Mouse (Mus musculus): ENCODE measurements at regions not wholly inside any gene's neighbourhood (a gene's known extent, or its start where the extent isn't known, plus 50 kb on each side); places are given as distances from the start of the nearest gene placed in this dataset.

DNA sequence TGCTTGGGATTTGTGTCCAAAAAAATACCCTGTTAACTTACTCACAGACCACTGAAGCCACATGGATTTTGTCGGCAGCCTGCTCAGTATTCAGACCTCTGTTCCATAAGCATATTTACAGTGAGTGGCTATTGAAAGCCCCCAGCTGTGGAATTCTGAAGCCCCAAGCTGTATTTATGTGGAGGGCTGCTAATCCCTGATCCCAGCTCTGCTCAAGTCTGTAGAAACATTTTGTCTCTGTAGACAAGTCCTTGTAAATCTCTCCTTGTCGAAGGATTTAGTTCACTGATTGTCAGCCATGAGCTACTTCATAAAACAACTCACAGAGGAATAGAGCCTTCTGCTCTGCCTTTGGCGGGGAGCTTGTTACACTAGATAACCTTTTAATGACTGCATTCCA, 207.8 kb upstream of the Rag2 start:
- H3K27ac ChIP-seq (ENCODE audit: control insufficient read depth, insufficient read depth, low read depth, low read length, poor library complexity) = no peak overlapping the region
- TF ChIP-seq CTCF (IDR thresholded peaks at IDR 0.05; ENCODE audit: control insufficient read depth, insufficient read depth, low read length) (no peak), POLR2A (IDR thresholded peaks at IDR 0.05; ENCODE audit: borderline replicate concordance, control insufficient read depth, low read depth, low read length) (no peak)
- 76% methylated on average over 3 of the region's 3 CpGs for WGBS
- no peaks in the 10 kb centered on the region; the same call in 1 of the 2 replicates for H3K4me1 ChIP-seq (ENCODE audit: control insufficient read depth, insufficient read depth, low read length)
- H3K4me3 ChIP-seq (replicated peaks; ENCODE audit: control insufficient read depth, low read depth, low read length) = no peak overlapping the region

DNA sequence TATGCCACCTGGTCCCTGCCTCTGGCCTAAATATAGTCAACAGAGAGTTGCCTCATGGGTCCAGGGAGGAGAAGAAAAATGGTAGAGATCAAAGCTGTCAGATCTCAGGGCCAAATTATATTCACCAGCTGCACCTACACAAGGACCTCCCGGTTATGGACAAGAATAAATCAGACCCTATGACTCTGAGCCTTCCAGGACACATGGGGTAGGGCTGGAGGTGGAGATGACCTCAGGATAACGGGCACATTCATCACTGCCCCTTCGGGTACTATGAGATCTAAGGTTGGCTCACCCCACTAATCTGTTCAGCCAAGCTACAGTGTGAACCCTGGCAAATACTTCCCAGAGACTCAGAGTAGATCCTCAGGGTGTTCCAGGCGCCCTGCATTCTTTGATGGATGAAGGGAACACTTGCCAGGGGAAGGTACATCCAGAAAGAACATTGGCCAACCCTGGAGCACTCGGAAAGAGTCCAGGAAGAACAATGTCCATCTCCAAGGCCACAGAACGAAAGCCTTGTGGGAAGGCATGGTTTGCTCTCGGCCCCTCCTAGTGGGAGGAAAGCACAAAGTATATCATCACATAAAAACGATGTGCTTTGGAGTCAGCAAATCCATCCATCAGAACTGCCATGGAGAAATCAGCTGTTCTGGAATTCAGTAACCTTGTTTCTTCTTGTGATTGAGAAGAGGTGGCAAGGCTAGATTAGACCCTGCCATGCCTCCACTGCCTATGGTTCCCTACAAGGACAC, 191.2 kb upstream of the Rag2 start:
- Histone ChIP-seq H3K4me1 (ENCODE audit: control insufficient read depth, insufficient read depth, low read length) (no peaks in the 10 kb centered on the region), H3K4me3 (replicated peaks; ENCODE audit: control insufficient read depth, low read depth, low read length) (no peak overlapping the region), H3K27ac (ENCODE audit: control insufficient read depth, insufficient read depth, low read depth, low read length, poor library complexity) (no peak overlapping the region)
- 68% methylated on average over 8 of the region's 8 CpGs for WGBS
- TF ChIP-seq POLR2A (IDR thresholded peaks at IDR 0.05; ENCODE audit: borderline replicate concordance, control insufficient read depth, low read depth, low read length) = no peak
- TF ChIP-seq CTCF (IDR thresholded peaks at IDR 0.05; ENCODE audit: control insufficient read depth, insufficient read depth, low read length) = no peak

DNA sequence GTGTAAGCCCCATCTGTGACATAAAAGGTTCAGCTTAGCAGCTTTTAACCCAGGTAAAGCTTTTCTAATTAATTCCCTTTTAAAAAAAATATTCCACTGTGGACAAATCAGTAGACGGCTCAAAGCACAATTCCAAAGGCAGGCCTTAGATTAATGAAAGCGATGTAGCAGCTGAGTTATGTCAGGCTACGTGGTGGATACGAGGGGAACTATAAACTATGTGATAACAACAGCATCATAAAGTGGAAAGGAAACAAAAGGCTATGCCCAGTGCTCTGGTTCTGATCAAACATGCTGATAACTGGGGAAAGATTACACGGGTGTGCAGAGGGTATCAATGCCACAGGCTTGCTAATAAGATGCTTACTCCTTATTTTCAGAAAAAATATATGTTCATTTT, 184.3 kb upstream of the Rag2 start:
- H3K4me3 ChIP-seq (replicated peaks; ENCODE audit: control insufficient read depth, low read depth, low read length) = no peak overlapping the region
- no peak for TF ChIP-seq POLR2A (IDR thresholded peaks at IDR 0.05; ENCODE audit: borderline replicate concordance, control insufficient read depth, low read depth, low read length)
- 57% methylated on average over 5 of the region's 5 CpGs for WGBS

DNA sequence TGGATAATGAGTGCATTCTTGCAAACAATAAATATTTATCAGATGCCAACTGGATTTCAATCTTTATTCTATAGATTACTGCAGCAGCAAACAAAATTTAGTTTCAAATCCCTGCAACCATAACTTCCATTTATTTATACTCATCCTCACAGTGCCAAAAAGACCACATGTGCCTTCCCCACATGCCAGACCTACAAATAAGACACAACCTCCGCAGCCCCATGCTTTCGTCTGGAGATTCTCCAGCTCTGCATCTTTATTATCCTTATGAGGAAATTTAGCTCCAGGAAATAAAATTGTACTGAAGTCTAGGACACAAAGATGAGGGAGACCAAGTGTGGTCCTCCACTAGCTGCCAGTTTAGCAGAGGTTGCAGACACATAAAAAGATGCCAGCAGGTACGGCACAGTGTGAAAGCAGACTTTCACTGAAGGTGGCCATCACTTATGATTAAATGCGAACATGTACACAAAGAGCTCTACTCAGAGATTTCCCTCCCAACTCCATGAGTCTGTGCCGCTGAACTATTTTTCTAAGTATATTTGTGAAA, 183.4 kb upstream of the Rag2 start:
- Histone ChIP-seq H3K4me3 (replicated peaks; ENCODE audit: control insufficient read depth, low read depth, low read length) (no peak overlapping the region), H3K27ac (ENCODE audit: control insufficient read depth, insufficient read depth, low read depth, low read length, poor library complexity) (no peak overlapping the region), H3K4me1 (ENCODE audit: control insufficient read depth, insufficient read depth, low read length) (no peaks in the 10 kb centered on the region)
- TF ChIP-seq POLR2A (IDR thresholded peaks at IDR 0.05; ENCODE audit: borderline replicate concordance, control insufficient read depth, low read depth, low read length) (no peak), CTCF (IDR thresholded peaks at IDR 0.05; ENCODE audit: control insufficient read depth, insufficient read depth, low read length) (no peak)
- WGBS = 84% methylated on average over 5 of the region's 5 CpGs

More for the DNA sequence above, 184.3 kb upstream of the Rag2 start:
- no peaks in the 10 kb centered on the region for H3K4me1 ChIP-seq (ENCODE audit: control insufficient read depth, insufficient read depth, low read length)
- H3K27ac ChIP-seq (ENCODE audit: control insufficient read depth, insufficient read depth, low read depth, low read length, poor library complexity) = no peak overlapping the region

DNA sequence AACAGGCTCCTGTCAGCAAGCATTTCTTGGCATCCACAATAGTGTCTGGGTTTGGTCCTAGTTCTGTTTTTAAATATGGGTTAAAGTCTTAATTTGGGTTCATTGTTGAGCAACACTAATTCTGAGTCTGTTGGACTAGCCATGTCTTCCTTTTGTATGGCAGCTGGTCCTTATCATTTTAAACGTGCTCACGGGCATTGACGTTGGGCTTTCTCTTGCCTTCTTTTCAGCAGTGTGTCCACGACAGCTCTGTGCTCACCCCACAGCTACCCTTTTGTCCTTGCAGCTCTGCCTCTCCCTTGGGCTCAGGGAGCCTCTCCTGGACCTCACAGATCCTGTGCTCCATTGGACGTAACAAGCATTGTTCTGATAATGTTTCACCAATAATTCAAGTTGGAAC, 168.9 kb upstream of the Rag2 start:
- 82% methylated on average over 5 of the region's 5 CpGs for WGBS
- H3K4me1 ChIP-seq (ENCODE audit: control insufficient read depth, insufficient read depth, low read length) = no peaks in the 10 kb centered on the region
- no peak overlapping the region for H3K27ac ChIP-seq (ENCODE audit: control insufficient read depth, insufficient read depth, low read depth, low read length, poor library complexity)
- no peak overlapping the region for H3K4me3 ChIP-seq (replicated peaks; ENCODE audit: control insufficient read depth, low read depth, low read length)
- TF ChIP-seq CTCF (IDR thresholded peaks at IDR 0.05; ENCODE audit: control insufficient read depth, insufficient read depth, low read length) (no peak), POLR2A (IDR thresholded peaks at IDR 0.05; ENCODE audit: borderline replicate concordance, control insufficient read depth, low read depth, low read length) (no peak)

DNA sequence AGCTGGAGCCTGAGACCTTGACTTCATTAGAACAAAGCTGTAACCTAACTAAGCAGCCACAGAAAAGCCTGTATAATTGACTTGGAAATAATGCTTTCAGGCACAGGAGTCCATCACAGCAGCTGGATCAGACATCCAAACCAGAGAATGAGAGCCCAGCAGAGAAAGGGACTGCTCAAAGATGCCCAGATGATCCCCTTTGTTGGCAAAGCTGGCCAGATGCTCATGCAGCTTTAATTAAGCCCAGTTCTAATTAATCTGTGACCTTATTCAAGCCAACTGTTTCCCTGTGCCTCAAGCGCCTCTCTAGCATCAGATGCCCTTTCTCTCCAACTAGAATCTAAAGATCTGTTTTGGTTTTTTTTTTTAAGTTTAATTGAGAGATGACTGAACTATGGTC, 165.6 kb upstream of the Rag2 start:
- WGBS = 79% methylated on average over 1 of the region's 1 CpGs
- no peaks in the 10 kb centered on the region for H3K4me1 ChIP-seq (ENCODE audit: control insufficient read depth, insufficient read depth, low read length)
- no peak overlapping the region for H3K27ac ChIP-seq (ENCODE audit: control insufficient read depth, insufficient read depth, low read depth, low read length, poor library complexity)
- TF ChIP-seq CTCF (IDR thresholded peaks at IDR 0.05; ENCODE audit: control insufficient read depth, insufficient read depth, low read length) = no peak
- no peak for TF ChIP-seq POLR2A (IDR thresholded peaks at IDR 0.05; ENCODE audit: borderline replicate concordance, control insufficient read depth, low read depth, low read length)
- no peak overlapping the region for H3K4me3 ChIP-seq (replicated peaks; ENCODE audit: control insufficient read depth, low read depth, low read length)

DNA sequence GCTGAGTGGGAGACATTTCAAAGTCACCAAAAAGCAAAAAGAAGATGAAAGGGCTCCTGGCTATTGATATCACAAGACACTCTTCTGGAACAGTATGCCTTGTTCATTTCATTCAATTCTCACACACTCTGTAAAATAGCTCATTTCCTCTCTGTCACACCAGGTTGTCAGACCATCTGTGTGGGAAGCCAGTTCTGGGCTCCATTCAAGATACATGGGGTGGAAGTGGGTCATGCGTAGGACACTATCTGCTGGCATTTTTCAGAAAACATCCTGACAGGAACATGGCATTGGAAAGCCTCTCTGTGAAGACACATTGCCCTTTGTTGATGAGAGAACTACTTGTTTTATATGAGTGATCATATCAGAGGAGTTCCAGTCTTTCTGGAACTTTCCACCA, 162.1 kb upstream of the Rag2 start:
- 83% methylated on average over 1 of the region's 1 CpGs for WGBS
- no peak overlapping the region for H3K27ac ChIP-seq (ENCODE audit: control insufficient read depth, insufficient read depth, low read depth, low read length, poor library complexity)
- H3K4me3 ChIP-seq (replicated peaks; ENCODE audit: control insufficient read depth, low read depth, low read length) = no peak overlapping the region
- H3K4me1 ChIP-seq (ENCODE audit: control insufficient read depth, insufficient read depth, low read length) = no peaks in the 10 kb centered on the region
- TF ChIP-seq CTCF (IDR thresholded peaks at IDR 0.05; ENCODE audit: control insufficient read depth, insufficient read depth, low read length) (no peak), POLR2A (IDR thresholded peaks at IDR 0.05; ENCODE audit: borderline replicate concordance, control insufficient read depth, low read depth, low read length) (no peak)

DNA sequence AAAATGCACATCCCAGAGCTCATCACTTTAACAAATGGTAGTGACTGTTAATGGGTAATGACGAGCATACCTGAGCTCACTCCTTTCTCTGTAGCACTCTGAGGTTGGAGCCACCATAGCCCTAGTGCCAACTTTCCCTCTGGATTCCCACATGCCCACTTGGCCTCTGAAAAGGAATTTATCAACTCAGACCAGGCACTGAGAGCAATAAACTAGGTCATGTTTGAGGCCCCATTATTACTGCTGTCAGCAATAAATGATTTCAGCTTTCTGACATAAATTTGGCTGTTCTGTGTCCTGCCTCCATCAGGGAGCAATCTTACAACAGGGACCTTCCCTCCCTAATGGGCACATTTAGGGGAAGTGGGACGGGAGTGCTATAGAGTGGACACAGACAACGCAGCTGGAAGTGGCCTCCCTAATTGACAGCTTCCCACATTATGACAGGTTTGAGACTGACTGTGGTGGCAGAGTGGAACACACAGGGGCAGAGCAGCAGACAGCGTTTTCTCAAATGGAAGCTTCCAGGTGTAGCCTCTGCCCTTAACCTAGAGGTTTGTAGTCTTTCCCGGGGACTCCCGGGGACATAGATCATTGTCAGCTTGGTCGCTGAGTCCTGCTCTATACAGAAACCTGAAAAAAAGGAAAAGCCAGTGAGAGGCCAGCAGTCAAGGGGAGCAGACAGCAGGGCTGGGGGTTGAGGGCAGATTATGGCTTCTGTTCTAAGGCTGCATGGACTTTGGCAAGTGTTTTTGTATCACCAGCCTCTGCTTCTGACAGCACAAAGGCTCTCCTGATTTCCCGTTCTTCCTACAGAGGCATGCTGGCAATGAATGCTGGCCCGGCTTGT, 160.0 kb upstream of the Rag2 start:
- 54% methylated on average over 9 of the region's 9 CpGs for WGBS
- Histone ChIP-seq H3K4me1 (ENCODE audit: control insufficient read depth, insufficient read depth, low read length) (no peaks in the 10 kb centered on the region), H3K4me3 (replicated peaks; ENCODE audit: control insufficient read depth, low read depth, low read length) (no peak overlapping the region), H3K27ac (ENCODE audit: control insufficient read depth, insufficient read depth, low read depth, low read length, poor library complexity) (no peak overlapping the region)
- TF ChIP-seq POLR2A (IDR thresholded peaks at IDR 0.05; ENCODE audit: borderline replicate concordance, control insufficient read depth, low read depth, low read length) = no peak
- TF ChIP-seq CTCF (IDR thresholded peaks at IDR 0.05; ENCODE audit: control insufficient read depth, insufficient read depth, low read length) = no peak

Data from bone marrow, adult 2 months (tissue).